Mouse (Mus musculus) cerebellum, adult 18-20 months (tissue): Measurements from ENCODE around the gene Gm45837.
"Not testable (repeated sequence)": the region's sequence is repeated elsewhere in the genome, so short reads cannot be mapped to it uniquely, and the experiment has no call there.

Experiments used
- DNase-seq, 2 experiments: peaks; one replicate each; pipeline ENCODE4 v3.0.0; 2021

The Gm45837 gene

GRCm38 (mm10) chr7:101509212-101509611 is 98.5 kb downstream of the Gm45837 start:
- no peak for DNase-seq

GRCm38 (mm10) chr7:101513655-101514054 is 103.0 kb downstream of the Gm45837 start:
- peak; percentile 53 to 59 for DNase-seq

- no peak for DNase-seq
These were observed 104.1 kb downstream of the Gm45837 start for GRCm38 (mm10) chr7:101514768-101515167.

GRCm38 (mm10) chr7:101515295-101515694 is 104.6 kb downstream of the Gm45837 start:
- DNase-seq, result no peak

- DNase-seq, result no peak
These were observed 105.8 kb downstream of the Gm45837 start for GRCm38 (mm10) chr7:101516460-101516859.

GRCm38 (mm10) chr7:101521696-101522095 is 111.0 kb downstream of the Gm45837 start:
- no peak for DNase-seq

GRCm38 (mm10) chr7:101523205-101523604 is 112.5 kb downstream of the Gm45837 start:
- DNase-seq, result no peak

GRCm38 (mm10) chr7:101526484-101526883 is 115.8 kb downstream of the Gm45837 start:
- no peak for DNase-seq

- DNase-seq, result no peak
These were observed 123.7 kb downstream of the Gm45837 start for GRCm38 (mm10) chr7:101534428-101534827.

- DNase-seq, result no peak
These were observed 124.4 kb downstream of the Gm45837 start for GRCm38 (mm10) chr7:101535102-101535501.

GRCm38 (mm10) chr7:101535517-101535916 is 124.8 kb downstream of the Gm45837 start:
- DNase-seq, result no peak

- DNase-seq, result no peak
These were observed 126.9 kb downstream of the Gm45837 start for GRCm38 (mm10) chr7:101537541-101537940.

GRCm38 (mm10) chr7:101538141-101538933 is 127.7 kb downstream of the Gm45837 start:
- peak; percentile 22 to 24 for DNase-seq

- DNase-seq, result no peak
These were observed 129.1 kb downstream of the Gm45837 start for GRCm38 (mm10) chr7:101539774-101540173.

GRCm38 (mm10) chr7:101540684-101541083 is 130.0 kb downstream of the Gm45837 start:
- DNase-seq, result no peak

- DNase-seq, result peak; percentile 71
These were observed 130.4 kb downstream of the Gm45837 start for GRCm38 (mm10) chr7:101541132-101541531.

GRCm38 (mm10) chr7:101541734-101542133 is 131.0 kb downstream of the Gm45837 start:
- DNase-seq, result no peak

- no peak for DNase-seq
These were observed 137.0 kb downstream of the Gm45837 start for GRCm38 (mm10) chr7:101547651-101548050.

GRCm38 (mm10) chr7:101549266-101549665 is 138.6 kb downstream of the Gm45837 start:
- no peak for DNase-seq

- DNase-seq, result no peak
These were observed 140.2 kb downstream of the Gm45837 start for GRCm38 (mm10) chr7:101550686-101551485.

GRCm38 (mm10) chr7:101551530-101551929 is 140.8 kb downstream of the Gm45837 start:
- DNase-seq, result no peak

- DNase-seq, result not testable (repeated sequence)
These were observed 144.8 kb downstream of the Gm45837 start for GRCm38 (mm10) chr7:101555473-101555872.

GRCm38 (mm10) chr7:101557391-101557790 is 146.7 kb downstream of the Gm45837 start:
- no peak for DNase-seq

- not testable (repeated sequence) for DNase-seq
These were observed 148.7 kb downstream of the Gm45837 start for GRCm38 (mm10) chr7:101559393-101559792.
